ENCODE assay signal across 9 mouse cellular contexts in genomic region chr6:37054435-37055020, GRCm38 (mm10).
A peak's percentile ranks its signal among the peaks of the same experiment; 100 is the strongest.
DNase-seq lines count a peak whose midpoint lies in the region; ATAC-seq lines count a peak whose summit lies in the region.
"Had no signal": no experiment of that assay in that cellular context is flagged by ENCODE, and none has a peak within 500 bp of the region (broad histone marks: within the 10 kb centered on the region; RNA-seq: fewer than 3 reads in every experiment).

No protein-coding gene starts in this region.

- H3K9me3 ChIP-seq in midbrain, embryonic 11.5 days (ENCODE audit: control insufficient read depth, low read length): no peaks in the 10 kb centered on the region
- H3K9me3 ChIP-seq in midbrain, embryonic 13.5 days: no peaks in the 10 kb centered on the region
- H3K9me3 ChIP-seq in lung, embryonic 16.5 days (ENCODE audit: control insufficient read depth, low read length): no peaks in the 10 kb centered on the region
- H3K9me3 ChIP-seq: liver, embryonic 13.5 days had no signal

- WGBS in midbrain, embryonic 11.5 days: 52% methylated on average over 6 of the region's 6 CpGs
- WGBS in midbrain, embryonic 13.5 days: 55% methylated on average over 6 of the region's 6 CpGs
- 33% methylated on average over 6 of the region's 6 CpGs for WGBS in lung, embryonic 16.5 days

- no peak overlapping the region for H3K4me3 ChIP-seq in midbrain, embryonic 11.5 days (ENCODE audit: low read depth, low read length)
- no peak overlapping the region for H3K4me3 ChIP-seq in midbrain, embryonic 13.5 days (replicated peaks)
- H3K4me3 ChIP-seq in lung, embryonic 16.5 days (ENCODE audit: low read length): no peak overlapping the region
- H3K4me3 ChIP-seq: liver, embryonic 13.5 days had no signal

- intact Hi-C loops in gastrocnemius, postnatal 14 days (cut with DNase I; ENCODE audit: low total_unique reads): loop anchor here (5.0 kb wide), 1 partner anchor 393 kb away; no protein-coding TSS in a partner anchor

- H3K36me3 ChIP-seq in midbrain, embryonic 11.5 days (ENCODE audit: control insufficient read depth, insufficient read depth, low read length): no peaks in the 10 kb centered on the region
- no peaks in the 10 kb centered on the region for H3K36me3 ChIP-seq in midbrain, embryonic 13.5 days
- H3K36me3 ChIP-seq in lung, embryonic 16.5 days (ENCODE audit: control insufficient read depth, insufficient read depth, low read length): no peaks in the 10 kb centered on the region
- H3K36me3 ChIP-seq: liver, embryonic 13.5 days had no signal

- no peaks in the 10 kb centered on the region for H3K4me1 ChIP-seq in midbrain, embryonic 11.5 days (ENCODE audit: control insufficient read depth, insufficient read depth, low read length)
- peaks cover 6% of the 10 kb centered on the region; the same call in 1 of the 2 replicates for H3K4me1 ChIP-seq in midbrain, embryonic 13.5 days (replicated peaks)
- H3K4me1 ChIP-seq in lung, embryonic 16.5 days (replicated peaks; ENCODE audit: control insufficient read depth, insufficient read depth, low read length): peaks cover 3% of the 10 kb centered on the region; the same call in 1 of the 2 replicates

- no peak for ATAC-seq in midbrain, embryonic 11.5 days (ENCODE audit: low FRiP score)
- ATAC-seq in midbrain, embryonic 13.5 days: no peak
- ATAC-seq in lung, embryonic 16.5 days (ENCODE audit: low read depth): peak; percentile 15; the same call in 1 of the 2 replicates

- H3K27me3 ChIP-seq in midbrain, embryonic 11.5 days (ENCODE audit: control insufficient read depth, insufficient read depth, low read length): no peaks in the 10 kb centered on the region
- no peaks in the 10 kb centered on the region for H3K27me3 ChIP-seq in midbrain, embryonic 13.5 days
- H3K27me3 ChIP-seq in lung, embryonic 16.5 days (ENCODE audit: control insufficient read depth, insufficient read depth, low read depth, low read length): no peaks in the 10 kb centered on the region
- H3K27me3 ChIP-seq: liver, embryonic 13.5 days had no signal

- DNase-seq in gastrocnemius, adult 18-20 months (ENCODE audit: low spot score): peak; percentile 23
- DNase-seq in gastrocnemius, postnatal 14 days: no peak
- DNase-seq in midbrain, embryonic 11.5 days (ENCODE audit: low spot score, missing footprints): peak; percentile 91
- peak; percentile 8 for DNase-seq in c-Kit-positive CD71-positive TER-119-positive erythroid progenitor cells, embryonic 14.5 days (ENCODE audit: low spot score)
- no peak for DNase-seq in gastrocnemius, adult 8-10 months (ENCODE audit: low spot score in 2 of 2)
- DNase-seq in gastrocnemius, postnatal 10 days: no peak
- DNase-seq: liver, embryonic 13.5 days had no signal

- no peak overlapping the region for H3K27ac ChIP-seq in midbrain, embryonic 11.5 days (ENCODE audit: low read depth, low read length)
- H3K27ac ChIP-seq in midbrain, embryonic 13.5 days: no peak overlapping the region
- no peak overlapping the region for H3K27ac ChIP-seq in lung, embryonic 16.5 days (ENCODE audit: low read length)
- H3K27ac ChIP-seq: liver, embryonic 13.5 days had no signal

- H3K4me2 ChIP-seq in midbrain, embryonic 11.5 days: no peak overlapping the region
- H3K4me2 ChIP-seq in midbrain, embryonic 13.5 days (replicated peaks): no peak overlapping the region
- H3K4me2 ChIP-seq in lung, embryonic 16.5 days (ENCODE audit: low read depth, low read length): no peak overlapping the region
- H3K4me2 ChIP-seq: liver, embryonic 13.5 days had no signal

- no peak overlapping the region for H3K9ac ChIP-seq in midbrain, embryonic 11.5 days (ENCODE audit: low read length)
- no peak overlapping the region for H3K9ac ChIP-seq in midbrain, embryonic 13.5 days (replicated peaks)
- H3K9ac ChIP-seq in lung, embryonic 16.5 days (ENCODE audit: low read length): no peak overlapping the region
- H3K9ac ChIP-seq: liver, embryonic 13.5 days had no signal

Comparison
In these comparisons a context has a peak if more than half of its experiments do, and no peak if none do; other contexts are left out.
1. DNase-seq: peak in gastrocnemius, adult 18-20 months (single experiment), midbrain, embryonic 11.5 days (single experiment) and c-Kit-positive CD71-positive TER-119-positive erythroid progenitor cells, embryonic 14.5 days (single experiment); none in gastrocnemius, postnatal 14 days (single experiment), gastrocnemius, adult 8-10 months (0 of 2) and gastrocnemius, postnatal 10 days (single experiment).